Mouse (Mus musculus) hindlimb bud, embryonic 11.5 days (tissue): ENCODE measurements around the gene Cdkal1.

ENCODE experiments used
- DNase-seq: peaks from one replicate; pipeline ENCODE4 v3.0.0-alpha.2; 2012; ENCODE audit warnings: low read depth, low spot score; ENCODE audit errors: extremely low spot score

Gene Cdkal1

DNA sequence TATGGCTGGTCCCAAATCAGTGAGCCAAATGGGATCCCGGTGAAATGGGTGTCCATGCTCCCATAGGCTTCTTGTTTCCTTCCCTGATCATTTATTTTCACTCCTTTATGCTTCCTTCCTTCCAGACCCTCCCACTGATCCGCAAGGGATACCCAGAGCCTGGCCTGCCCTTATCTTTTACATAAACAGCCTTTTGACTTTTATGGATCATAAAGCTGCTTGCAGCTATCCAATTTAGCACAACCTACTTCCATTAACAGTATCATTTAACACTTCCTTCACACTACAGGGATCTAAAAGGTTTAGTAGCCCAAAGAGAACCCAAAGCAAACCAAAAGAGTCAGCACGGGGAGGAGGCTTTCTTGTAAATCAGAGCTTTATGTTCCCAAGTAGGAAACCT, 570.4 kb downstream of the Cdkal1 start:
- no peak for DNase-seq

DNA sequence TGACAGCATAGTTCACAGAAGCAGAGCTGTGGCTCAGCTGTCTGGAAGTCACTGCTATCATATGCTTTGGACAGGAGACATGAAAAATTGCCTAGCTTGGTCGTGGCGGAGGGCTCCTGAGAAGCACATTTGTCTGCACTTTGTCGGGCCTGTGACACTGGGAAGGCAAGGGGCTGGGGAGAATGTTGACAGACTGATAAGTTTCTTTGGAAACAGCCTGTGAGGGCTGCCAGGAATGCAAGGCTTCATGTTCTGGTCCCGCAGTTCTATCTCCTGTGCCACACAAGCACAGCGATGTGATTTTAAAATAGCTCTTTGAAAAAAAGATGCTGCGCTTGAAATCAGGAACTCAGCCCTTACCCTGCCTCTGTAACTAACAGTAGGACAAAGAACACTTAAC, 573.9 kb downstream of the Cdkal1 start:
- DNase-seq = no peak

GRCm38 (mm10) chr13:29278156-29278555, 577.3 kb downstream of the Cdkal1 start:
- DNase-seq = no peak

- DNase-seq = no peak
Measured at GRCm38 (mm10) chr13:29274296-29274695, 581.2 kb downstream of the Cdkal1 start.

DNA sequence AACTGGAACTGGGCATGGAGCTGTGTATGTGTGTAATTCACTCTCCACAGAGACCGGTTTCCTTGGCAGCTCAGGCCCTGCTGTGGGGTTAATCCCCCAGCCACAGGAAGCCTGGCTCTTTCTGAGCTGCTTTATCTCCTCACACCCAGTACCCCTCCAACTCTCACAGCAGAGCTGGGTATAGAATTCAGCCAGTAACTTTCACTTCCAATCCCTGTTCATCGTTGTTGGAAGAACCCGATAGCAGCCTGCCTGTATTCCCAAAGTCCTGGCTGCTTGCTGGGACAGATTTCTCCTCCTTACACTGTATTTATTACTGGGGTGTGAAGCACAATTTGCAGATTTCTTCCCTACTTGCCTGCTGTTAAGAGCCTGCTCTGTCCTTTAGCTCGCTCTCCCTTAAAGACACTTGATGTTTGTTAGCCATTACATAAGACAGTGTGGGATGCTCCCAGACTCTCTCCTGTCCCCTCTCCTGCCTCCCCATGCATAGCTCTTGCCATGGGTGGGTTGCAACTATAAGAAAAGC, 581.7 kb downstream of the Cdkal1 start:
- no peak for DNase-seq

DNA sequence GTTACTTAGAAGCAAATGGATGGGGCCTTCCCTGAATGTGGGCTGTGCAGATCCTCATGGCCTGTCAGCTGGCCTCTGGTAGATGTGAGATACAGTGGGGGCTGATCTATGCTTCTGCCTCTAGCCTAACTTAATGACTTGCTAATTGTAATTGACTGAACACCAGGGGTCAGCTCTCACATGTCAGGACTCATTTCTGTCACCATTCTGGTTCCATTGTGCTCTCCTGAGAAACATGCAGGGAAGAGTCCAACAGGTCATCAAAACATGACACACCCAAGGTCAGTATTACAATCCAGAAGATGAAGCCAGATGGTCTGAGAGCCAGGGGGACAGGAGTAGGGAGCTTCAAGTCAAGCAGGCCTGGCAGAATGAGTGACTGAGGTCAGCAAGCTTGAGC, 584.0 kb downstream of the Cdkal1 start:
- no peak for DNase-seq

- no peak for DNase-seq
Measured at GRCm38 (mm10) chr13:29264015-29264711, 591.3 kb downstream of the Cdkal1 start.

- DNase-seq = no peak
Measured at GRCm38 (mm10) chr13:29262164-29262563, 593.3 kb downstream of the Cdkal1 start.

DNA sequence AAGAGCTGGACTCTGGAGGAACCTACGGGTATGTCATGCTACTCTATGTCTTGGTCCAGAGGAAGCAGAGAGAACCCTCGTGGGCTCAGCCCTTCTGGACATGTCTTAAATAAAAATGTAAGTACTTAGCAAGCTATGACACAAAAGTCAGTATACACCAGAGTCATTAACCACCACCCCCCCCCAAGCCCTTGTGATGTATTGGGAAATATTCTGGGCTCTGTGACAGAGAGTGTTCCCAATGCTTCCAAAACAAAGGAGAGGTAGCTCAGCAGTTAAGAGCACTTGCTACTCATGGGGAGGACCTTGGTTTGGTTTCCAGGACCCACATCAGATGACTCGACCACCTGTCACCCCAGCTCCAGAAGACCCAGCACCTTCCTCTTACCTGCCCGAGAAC, 606.9 kb downstream of the Cdkal1 start:
- no peak for DNase-seq

DNA sequence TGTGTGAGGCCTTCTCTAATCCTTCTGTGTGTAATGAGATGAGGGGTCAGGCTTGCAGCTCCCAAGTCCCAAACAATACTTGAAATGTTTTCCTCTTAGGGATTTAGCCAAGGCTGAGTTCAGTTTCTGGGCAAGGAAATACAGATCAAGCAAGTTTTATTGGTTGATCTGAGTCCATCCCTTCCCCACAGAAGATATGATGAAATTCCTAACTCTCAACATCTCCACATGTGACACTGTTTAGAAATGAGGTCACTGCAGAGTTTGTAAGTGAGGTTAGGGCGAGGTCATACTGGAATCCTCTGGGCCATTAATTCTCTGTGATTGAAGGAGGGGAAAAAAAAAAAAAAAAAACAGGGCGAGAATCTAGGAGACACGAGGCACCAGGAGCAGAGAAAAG, 607.7 kb downstream of the Cdkal1 start:
- no peak for DNase-seq

DNA sequence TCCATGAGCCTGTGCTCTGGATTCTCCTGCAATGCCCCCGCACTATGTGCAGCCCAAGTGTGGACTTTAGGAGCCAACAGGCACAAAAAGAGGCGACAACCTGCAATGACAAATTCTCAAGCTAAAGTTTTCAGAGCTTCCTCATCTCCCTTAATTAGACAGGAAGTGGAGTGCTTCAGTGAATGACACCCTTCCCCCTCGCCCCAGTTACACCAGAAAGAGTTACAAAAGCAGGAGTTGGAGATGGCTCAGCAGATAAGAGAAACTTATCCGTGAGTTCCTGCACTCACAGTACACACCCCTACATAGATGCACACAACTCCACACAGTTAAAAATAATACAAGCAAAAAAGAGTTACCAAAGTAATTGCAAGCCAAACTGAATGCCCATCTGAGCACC, 620.4 kb downstream of the Cdkal1 start:
- DNase-seq = no peak

GRCm38 (mm10) chr13:29234442-29234841, 621.0 kb downstream of the Cdkal1 start:
- DNase-seq = no peak

- no peak for DNase-seq
Measured at GRCm38 (mm10) chr13:29233970-29234369, 621.5 kb downstream of the Cdkal1 start.

GRCm38 (mm10) chr13:29232681-29233080, 622.8 kb downstream of the Cdkal1 start:
- no peak for DNase-seq

DNA sequence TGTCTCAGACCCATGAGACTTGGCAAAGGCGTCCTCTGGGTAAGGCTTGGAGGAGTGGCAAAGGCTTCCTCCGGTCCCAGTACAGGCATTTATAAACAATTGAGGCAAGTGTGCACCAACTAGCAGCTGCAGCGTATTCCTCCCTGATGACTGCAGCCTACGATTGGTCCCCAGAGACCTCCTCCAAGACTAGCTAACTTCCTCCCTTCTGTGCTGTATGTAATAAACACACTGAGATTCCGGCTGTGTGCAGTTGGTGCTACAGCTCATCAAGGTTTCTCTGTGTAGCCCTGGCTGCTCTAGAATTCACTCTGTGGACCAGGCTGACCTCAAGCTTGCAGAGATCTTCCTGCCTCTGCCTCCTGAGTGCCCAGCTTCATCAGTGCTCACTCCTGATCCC, 630.7 kb downstream of the Cdkal1 start:
- DNase-seq = no peak

- DNase-seq = no peak
Measured at GRCm38 (mm10) chr13:29222261-29222838, 633.1 kb downstream of the Cdkal1 start.

- no peak for DNase-seq
Measured at GRCm38 (mm10) chr13:29221646-29222045, 633.8 kb downstream of the Cdkal1 start.

- DNase-seq = no peak
Measured at GRCm38 (mm10) chr13:29218594-29219230, 636.8 kb downstream of the Cdkal1 start.

DNA sequence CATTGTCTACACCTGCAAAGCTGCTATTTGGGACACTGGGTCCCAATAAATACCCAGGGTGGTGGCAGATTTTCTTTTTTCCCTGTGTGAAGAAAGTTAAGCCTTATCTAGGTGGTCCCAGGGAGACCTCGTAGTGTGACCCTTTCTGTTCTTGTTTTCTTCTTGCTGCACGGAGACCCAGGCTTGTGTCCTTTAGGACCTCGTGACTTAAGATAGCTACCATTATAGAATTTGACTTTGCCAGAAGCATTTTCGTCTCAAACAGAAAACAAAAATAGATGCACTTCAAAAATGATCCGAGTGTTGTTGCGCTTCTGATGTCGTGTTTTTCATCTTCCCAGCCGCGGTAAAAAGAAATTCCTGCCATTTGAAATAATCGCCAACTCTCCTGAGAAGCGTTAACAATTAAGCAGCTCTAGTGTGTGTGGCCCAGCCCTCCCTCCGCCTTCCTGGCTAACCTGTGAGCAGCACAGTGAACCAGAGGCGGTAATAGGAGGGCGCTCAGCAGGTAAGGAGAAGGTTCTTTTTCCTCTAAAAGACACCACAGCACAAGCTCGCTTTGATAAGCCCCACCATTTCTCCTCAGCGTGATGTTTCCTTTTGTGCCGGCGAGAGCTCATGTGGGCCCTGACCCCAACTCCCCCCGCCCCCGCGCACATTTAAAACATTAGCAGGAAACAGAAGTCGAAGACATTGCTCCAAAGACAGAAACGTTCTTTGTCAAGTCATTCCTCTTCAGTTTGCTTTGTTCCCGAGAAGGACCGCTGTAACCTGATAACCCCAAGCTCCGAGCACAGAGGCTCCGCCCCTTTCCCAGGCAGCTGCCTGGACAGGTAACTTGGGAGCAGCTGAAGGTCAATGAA, 645.1 kb downstream of the Cdkal1 start:
- peak; percentile 30 for DNase-seq

DNA sequence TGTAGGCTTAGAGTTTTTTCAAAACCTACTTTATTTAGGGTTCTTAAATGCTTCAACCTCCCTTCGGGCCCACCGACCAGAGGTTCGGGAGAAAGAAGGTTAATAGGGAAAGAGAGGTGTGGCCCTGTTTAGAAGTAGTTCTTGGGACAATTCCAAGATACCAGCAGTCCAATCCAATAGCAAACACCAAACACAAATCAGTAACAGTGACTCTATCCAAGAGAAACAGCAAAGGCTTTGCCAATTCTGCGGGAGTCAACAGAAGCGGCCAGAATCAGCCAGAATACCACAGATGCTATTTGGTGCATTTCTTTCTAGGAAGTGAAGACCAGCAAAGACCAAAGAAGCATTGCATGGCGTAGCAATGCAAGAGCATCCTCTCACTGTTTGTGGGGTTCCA, 646.7 kb downstream of the Cdkal1 start:
- DNase-seq = no peak

- no peak for DNase-seq
Measured at GRCm38 (mm10) chr13:29203856-29204255, 651.6 kb downstream of the Cdkal1 start.
